In the genomic region with DNA sequence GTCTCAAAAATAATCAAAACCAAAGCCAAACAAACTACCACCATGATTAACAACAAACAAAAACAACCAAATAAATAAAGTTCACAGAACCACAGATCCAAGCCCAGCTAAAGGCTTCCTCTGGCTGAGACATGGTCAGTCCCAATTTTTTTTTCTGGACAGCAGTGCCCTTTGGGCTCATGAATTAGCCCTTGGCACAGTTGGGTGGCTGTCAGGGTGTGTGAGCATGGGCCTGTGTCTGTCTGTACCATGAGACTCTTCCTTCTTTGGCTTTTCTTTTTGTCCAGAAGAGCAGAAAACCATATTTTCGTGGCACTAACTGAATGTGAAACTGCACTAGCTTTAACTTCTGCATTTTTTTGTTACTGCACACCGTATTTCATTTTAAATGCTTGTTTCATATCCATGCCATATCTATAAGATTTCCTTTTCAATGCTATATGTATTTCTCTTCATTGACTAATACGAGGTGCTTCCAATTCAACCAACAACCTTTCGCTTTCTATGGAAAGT, we compare ENCODE assay signal across 27 mouse cellular contexts. TPM values are rescaled to one million over a fixed set of nuclear protein-coding genes. Genes with fewer than 3 reads are reported as not detected.
DNase-seq lines count a peak whose midpoint lies in the region; ATAC-seq and TF ChIP-seq lines count a peak whose summit lies in the region.
"Had no signal": no experiment of that assay in that cellular context is flagged by ENCODE, and none has a peak within 500 bp of the region (broad histone marks: within the 10 kb centered on the region; RNA-seq: fewer than 3 reads in every experiment).

No protein-coding gene starts in this region.

- peaks cover 4% of the 10 kb centered on the region; the same call in 1 of the 2 replicates for H3K4me1 ChIP-seq in spleen, adult 2 months (ENCODE audit: control insufficient read depth, insufficient read depth, insufficient read length)
- H3K4me1 ChIP-seq: intestine, embryonic 15.5 days; liver, embryonic 13.5 days; megakaryocyte, embryonic 14.5 days; midbrain, embryonic 13.5 days had no signal

- peak; percentile 62 to 67 for ATAC-seq in hematopoietic stem cell, adult 5-6 weeks (replicated peaks in 1 of 2; ENCODE audit: insufficient read depth in 1 of 2, low FRiP score in 2 of 2, low TSS enrichment in 1 of 2, low read depth in 1 of 2, poor library complexity in 2 of 2, severe bottlenecking in 2 of 2)
- ATAC-seq: forebrain, embryonic 16.5 days; hindbrain, embryonic 16.5 days; intestine, embryonic 15.5 days; midbrain, embryonic 13.5 days; Patski had no signal

- intact Hi-C loops in gastrocnemius, postnatal 14 days (cut with DNase I; ENCODE audit: low total_unique reads): no loop called here

- peak overlapping the region; percentile 36 for H3K27ac ChIP-seq in spleen, adult 2 months (ENCODE audit: insufficient read depth, low read length)
- H3K27ac ChIP-seq: embryonic facial prominence, embryonic 10.5 days; forebrain, embryonic 10.5 days; hindbrain, embryonic 10.5 days; intestine, embryonic 15.5 days; kidney, postnatal 0 days; left cerebral cortex, adult 2 months; liver, embryonic 13.5 days; midbrain, embryonic 13.5 days had no signal

- no peak overlapping the region for H3K4me3 ChIP-seq in spleen, adult 2 months (ENCODE audit: extremely low read depth, insufficient read depth, insufficient read length)
- H3K4me3 ChIP-seq: embryonic facial prominence, embryonic 10.5 days; forebrain, embryonic 10.5 days; hindbrain, embryonic 10.5 days; intestine, embryonic 15.5 days; left cerebral cortex, adult 2 months; liver, embryonic 13.5 days; megakaryocyte, embryonic 14.5 days; midbrain, embryonic 13.5 days had no signal

- no peaks in the 10 kb centered on the region for H3K27me3 ChIP-seq in spleen, adult 2 months (ENCODE audit: control insufficient read depth, insufficient read depth, low read length)
- H3K27me3 ChIP-seq: intestine, embryonic 15.5 days; liver, embryonic 13.5 days; megakaryocyte, embryonic 14.5 days; midbrain, embryonic 13.5 days; Patski had no signal

- TF ChIP-seq CTCF in spleen, adult 2 months (IDR thresholded peaks at IDR 0.05; ENCODE audit: extremely low read depth, insufficient read depth, insufficient read length, insufficient replicate concordance): no peak

- no peaks in the 10 kb centered on the region for H3K36me3 ChIP-seq in spleen, adult 2 months (ENCODE audit: control insufficient read depth, insufficient read depth, low read length)
- H3K36me3 ChIP-seq: embryonic facial prominence, embryonic 10.5 days; forebrain, embryonic 10.5 days; G1E; hindbrain, embryonic 10.5 days; intestine, embryonic 15.5 days; liver, embryonic 13.5 days had no signal

- WGBS in spleen, adult 2 months: 32% methylated on average over 4 of the region's 4 CpGs

- DNase-seq in adrenal gland, adult 2 months: peak; percentile 65
- DNase-seq in adrenal gland, postnatal 25 days: no peak
- DNase-seq in spleen, adult 2 months (ENCODE audit: low read depth in 1 of 2, low spot score in 2 of 2): no peak
- DNase-seq in spleen, postnatal 10 days (ENCODE audit: low spot score in 2 of 2): no peak
- DNase-seq in gastrocnemius, postnatal 14 days: no peak
- no peak for DNase-seq in thymus, adult 18-20 months
- DNase-seq: cerebellum, adult 11 months; cerebellum, adult 9-11 months; gastrocnemius, postnatal 10 days; liver, embryonic 13.5 days; lung, adult 2 months; lung, postnatal 14 days; thymus, postnatal 25 days had no signal

- TF ChIP-seq POLR2A in spleen, adult 2 months (IDR thresholded peaks at IDR 0.05; ENCODE audit: low read depth, low read length): no peak

RNA-seq across cellular contexts. Expression of a gene that starts 34.0 kb away (rescaled TPM):
- total RNA-seq in adrenal gland, adult 2 months (2021): 10 to 100 TPM; 33.3 to 54.1 TPM
- 7.0 and 10.1 TPM in 2 replicates for polyA plus RNA-seq in adrenal gland, adult 2 months (2012; rRNA removed)
- 40.9 and 45.0 TPM in 2 replicates for total RNA-seq in adrenal gland, postnatal 25 days (2021)
- 0.95 and 1.3 TPM in 2 replicates for polyA plus RNA-seq in spleen, adult 2 months (2012; rRNA removed)
- total RNA-seq in hematopoietic stem cell, adult 5-6 weeks (2017): 51.0 and 59.3 TPM in 2 replicates
- 1 to 10 TPM; 3.1 to 3.8 TPM for total RNA-seq in gastrocnemius, postnatal 14 days (2021)
- total RNA-seq: neutrophil, adult 5-6 weeks had no signal
